Mouse (Mus musculus): ENCODE data around the gene Dact3.

- TF ChIP-seq CTCF (IDR thresholded peaks at IDR 0.05; ENCODE audit: borderline replicate concordance, extremely low read depth, insufficient read depth, insufficient read length) (no peak), POLR2A (IDR thresholded peaks at IDR 0.05; ENCODE audit: borderline replicate concordance, extremely low read depth, insufficient read depth, insufficient read length, poor library complexity, severe bottlenecking) (no peak)
These were observed 23.5 kb upstream of the Dact3 start for GRCm38 (mm10) chr7:16851636-16852035.
